Mouse (Mus musculus): ENCODE data around the gene Nkain2. TPM values are rescaled to one million over a fixed set of nuclear protein-coding genes. Genes with fewer than 3 reads are reported as not detected.
"Not testable (repeated sequence)": the region's sequence is repeated elsewhere in the genome, so short reads cannot be mapped to it uniquely, and the experiment has no call there.

Gene Nkain2
- polyA plus RNA-seq, 2 experiments from 2014 or later, result 0.34 TPM; not detected in 1

DNA sequence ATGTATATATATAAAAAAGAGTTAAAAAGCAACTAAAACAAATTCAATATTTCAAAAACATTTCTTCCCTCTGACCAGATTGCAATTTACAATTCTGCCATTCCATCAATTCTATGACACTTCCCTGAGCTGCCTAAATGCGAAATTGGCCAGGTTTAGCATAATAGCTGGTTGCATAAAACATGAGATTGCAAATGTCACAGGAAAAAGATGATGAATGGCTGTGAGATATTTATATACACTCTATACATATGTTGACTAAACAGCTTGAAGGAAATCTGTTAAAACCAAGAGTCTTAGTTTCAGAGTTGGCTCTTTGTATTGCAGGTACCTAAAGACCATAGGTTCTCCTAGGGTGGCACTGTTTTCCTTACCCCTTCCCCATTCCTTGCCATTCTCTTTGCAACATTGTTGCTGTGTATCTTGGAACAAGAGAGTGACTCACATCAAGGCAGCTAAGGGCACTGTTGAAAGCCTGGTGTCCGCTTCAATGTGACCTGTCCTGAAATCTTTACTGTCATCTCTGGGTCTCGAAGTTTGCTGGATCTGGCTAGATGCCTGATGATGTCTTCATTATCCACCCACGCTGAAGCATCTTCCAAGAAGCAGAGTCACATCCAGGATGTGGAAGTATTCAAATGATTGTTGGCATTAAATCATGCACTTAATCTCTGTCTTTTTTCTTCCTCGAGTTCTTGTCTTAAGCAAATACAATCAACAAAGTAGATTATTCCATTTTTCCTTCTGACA, 837.5 kb downstream of the Nkain2 start:
- ATAC-seq, result no peak

DNA sequence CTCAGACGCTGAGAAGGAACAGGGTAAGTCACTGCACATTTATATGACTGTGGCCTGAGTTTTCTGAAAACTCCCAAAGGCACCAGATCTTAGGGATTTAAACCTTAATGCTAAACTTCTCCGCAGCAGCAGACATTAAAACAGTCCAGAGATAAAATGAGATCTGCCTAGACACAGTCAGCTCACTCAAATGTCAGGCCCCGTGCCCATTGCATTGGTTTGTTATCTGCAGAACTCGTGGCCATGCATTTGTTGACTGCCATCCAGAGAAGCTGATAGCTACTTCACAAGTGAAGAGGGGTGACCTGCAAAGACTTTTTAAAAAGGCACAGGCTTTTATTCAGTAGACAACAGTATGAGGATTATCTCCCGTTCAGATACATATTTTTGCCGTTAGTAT, 838.2 kb downstream of the Nkain2 start:
- no peak for ATAC-seq

DNA sequence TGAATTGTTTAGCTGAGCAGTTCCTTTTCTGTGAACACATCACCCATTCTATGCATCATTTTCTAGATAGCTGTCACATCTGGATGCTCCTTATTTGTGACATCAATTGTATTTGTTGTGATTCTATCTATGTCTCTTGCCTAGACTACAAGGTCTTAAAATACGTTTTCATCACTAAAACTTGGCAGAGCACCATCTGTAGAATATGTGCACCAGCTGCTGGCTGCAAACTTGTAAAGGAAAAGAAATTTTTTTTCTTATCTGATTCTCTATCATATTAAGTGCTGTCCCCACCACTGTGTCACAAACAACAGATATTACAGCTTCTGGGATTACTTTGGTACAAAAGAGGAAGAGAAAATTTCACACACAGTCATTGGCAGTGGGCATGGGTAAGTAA, 860.3 kb downstream of the Nkain2 start:
- ATAC-seq, result no peak

DNA sequence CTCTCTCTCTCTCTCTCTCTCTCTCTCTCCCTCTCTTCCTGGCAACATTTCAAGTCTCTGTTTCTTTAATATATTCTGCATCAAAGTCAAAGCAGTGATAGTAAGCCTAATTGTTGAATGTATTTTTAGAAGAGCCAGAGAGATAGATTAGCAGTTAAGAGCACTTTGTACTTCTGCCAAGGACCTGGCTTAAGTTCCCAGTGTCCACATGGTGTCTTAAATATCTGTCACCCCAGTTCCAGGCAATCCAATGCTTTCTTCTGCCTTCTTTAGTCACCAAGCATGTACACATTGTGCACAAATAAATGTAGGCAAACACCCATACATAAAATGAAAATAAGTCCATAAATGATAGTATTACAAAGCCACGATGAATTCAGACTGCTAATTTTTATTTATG, 871.9 kb downstream of the Nkain2 start:
- no peak for ATAC-seq

DNA sequence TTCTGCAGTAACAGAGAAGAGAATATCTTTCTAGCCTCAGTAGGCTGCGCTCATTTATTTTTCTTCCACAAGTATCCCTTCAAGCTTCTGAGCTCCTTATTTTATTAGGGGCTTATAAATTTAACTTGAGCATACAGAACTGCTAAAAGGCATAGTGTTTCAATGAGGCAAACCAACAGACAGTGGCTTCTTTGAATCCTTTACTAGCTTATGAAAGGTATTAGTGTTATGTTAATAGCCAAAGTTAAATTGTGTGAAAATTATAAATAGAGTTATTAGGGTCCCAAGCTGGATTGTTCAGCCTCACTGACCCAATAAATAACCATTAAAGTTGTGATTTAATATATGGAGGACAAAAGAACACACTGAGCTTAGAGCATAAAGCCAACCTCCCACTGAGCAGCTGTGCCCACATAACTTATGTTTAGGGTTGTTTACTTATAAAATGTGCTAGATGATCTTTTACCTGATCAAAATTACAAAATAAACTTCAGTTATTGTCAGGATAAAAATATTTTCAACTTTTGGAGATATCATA, 889.0 kb downstream of the Nkain2 start:
- no peak for ATAC-seq

DNA sequence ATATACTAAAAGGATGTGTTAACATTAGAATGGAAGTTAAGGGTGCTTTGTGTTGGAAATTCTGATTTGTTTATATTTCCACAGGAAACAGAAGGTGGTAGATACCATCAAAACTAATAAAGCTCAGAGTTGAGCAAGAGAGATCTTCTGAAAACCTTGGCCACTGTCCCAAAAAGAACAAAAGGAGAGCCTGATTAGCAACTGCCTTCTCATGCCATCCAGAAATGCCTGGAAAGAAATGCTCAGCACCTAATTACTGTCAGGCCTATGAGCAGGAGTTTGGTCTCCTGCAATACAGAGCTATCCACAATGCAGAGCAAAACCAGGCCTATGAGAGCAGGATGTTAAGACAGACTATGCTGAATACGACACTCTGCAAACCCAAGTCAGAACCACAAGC, 897.1 kb downstream of the Nkain2 start:
- no peak for ATAC-seq

DNA sequence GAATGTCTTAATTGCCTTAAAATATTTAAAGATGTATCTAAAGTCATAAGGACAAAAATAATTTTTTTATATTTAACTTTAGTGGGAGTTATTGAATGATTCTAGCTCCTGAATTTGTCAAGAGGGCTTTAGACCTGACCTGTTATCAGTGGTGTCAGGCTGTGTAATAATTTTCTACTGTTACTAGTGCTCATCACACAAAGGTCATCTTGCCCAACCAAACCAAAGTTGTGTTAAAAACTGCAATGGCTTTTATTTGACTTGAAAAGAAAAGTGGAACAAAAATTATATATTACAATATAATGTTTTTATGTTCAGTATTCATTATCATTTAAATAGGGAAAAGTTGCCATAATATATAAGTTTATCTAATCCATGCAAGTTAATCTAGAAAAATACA, 911.9 kb downstream of the Nkain2 start:
- ATAC-seq, result no peak

DNA sequence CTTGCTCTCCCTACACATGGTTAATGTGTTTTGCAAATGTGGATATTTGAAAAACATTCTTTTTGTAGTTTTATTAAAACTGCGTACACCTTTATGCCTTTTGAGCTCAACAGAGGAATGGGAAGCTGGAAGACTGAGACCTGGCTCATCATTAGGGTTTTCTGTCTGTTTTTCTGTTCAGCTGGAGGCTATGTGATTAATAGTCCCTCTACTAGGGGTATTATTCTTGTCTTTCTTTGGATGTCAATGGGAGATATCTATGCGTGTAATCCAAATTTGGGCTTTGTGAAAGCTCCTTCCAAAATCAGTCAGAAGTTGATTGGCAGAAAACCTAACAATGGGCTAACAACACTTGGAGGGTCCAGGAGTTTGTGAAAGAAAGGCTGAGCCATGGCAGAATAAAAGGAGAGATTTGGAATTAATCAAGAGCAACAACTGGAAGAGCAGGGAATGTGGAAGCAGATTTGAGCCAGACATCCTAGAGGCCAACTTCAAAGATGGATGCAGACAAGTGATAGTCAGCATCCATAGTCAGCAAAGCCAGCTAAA, 943.0 kb downstream of the Nkain2 start:
- ATAC-seq, result no peak

DNA sequence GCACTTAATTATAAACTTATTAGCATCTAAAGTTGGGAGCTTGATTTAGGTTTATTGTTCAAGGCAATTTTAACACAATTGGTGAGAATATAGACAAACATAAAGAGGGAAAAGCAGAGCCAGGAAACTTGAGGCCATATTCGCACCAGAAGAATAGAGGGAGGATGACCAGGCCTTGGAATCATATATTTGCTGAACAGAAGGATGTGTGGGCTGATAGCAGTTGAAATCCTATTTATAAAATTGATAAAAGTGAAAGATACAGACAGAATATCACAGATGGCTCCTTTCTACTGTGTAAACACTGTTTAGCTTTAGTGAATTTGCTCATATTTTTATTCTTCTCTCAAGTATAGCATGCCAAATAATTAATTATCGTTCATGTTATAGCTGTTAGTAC, 958.3 kb downstream of the Nkain2 start:
- ATAC-seq, result no peak

DNA sequence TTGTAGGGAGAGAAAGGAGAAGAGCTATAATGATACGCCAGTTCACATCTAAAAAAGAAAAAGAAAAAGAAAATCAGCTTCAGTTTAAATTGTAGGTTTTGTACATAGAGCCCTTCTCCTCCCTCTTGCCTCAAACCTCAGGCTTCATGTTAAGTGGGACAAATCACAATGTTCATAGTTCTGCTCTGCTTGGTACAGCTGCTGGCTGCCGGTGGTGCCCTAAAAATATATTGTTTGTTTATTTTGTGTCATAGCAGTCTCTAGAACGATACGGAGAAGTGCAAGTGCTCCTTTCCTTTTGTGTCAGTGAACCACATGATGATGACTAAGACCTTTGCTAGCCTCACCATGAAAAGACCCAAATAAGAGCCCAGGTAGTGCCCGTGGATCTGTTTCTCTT, 962.6 kb downstream of the Nkain2 start:
- no peak for ATAC-seq

DNA sequence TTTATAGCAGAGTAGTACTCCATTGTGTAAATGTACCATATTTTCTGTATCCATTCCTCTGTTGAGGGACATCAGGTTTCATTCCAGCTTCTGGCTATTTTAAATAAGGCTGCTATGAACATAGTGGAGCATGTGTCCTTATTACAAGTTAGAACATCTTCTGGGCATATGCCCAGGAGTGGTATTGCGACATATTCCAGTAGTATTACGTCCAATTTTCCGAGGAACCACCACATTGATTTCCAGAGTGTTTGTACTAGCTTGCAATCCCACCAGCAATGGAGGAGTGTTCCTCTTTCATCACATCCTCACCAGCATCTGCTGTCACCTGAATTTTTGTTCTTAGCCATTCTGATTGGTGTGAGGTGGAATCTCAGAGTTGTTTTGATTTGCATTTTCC, 969.4 kb downstream of the Nkain2 start:
- not testable (repeated sequence) for ATAC-seq

DNA sequence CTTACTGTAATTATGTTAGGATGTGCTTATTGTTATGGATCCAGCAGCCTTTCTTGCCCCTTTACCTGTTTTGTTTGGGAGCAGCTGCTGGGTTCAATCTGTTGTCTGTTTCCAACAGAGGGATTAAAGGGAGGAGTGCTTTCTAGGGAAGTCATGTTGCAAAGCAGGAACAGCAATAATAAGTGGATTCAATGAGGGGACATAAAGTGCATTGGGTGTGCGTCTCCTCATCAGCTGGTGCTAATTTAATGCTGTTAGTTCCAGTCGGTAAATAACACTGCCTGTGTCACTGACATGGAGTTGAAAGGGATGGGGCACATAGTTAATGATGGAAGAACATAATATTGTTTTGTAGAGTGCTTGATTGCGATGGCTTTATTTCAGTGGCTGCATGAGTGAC, 982.8 kb downstream of the Nkain2 start:
- ATAC-seq, result no peak

DNA sequence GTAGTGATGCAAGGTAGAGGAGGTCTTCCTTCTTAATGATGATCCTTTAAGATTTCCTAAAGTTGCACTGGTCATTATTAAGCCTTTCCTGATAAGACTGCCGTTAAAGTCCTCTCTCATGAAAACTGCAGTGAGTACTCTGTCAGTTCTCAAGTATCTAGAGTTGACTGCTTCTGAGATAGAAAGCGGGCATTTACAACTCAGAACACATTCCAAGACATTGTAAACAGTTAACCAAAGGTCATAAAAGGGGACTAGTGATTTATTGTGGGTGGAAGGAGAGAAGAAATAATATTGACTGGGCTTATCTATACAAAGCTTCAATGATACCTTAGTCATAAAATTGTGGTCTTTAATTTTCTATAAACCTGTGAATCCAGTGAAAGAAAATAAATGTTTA, 990.8 kb downstream of the Nkain2 start:
- ATAC-seq, result no peak

DNA sequence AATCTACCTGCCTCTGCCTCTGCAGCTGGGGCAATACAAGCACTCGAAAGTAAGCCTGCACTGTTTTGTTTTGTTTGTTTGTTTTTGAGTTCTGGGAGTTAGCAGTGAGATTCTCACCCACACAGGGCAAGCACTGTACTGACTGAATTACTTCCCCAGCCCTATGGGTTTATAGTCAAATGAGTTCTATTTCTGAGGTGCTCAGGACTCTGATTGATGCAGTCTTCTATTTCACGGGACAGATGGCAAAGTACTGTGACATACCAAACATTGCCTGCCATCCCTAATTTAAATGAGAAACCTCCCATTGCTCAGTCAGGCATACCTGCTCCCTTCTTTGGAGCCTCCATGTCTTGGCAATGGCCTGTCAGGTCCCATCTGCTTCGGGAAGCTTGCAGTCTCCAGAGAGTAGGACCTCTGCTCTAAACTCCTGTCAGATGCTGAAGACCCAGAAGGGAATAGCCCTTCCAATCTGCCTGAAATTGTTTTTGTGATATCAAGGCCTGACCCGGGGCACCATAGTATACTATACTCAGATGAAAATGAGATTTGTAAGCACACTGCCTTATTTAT, 1016.9 kb downstream of the Nkain2 start:
- no peak for ATAC-seq

DNA sequence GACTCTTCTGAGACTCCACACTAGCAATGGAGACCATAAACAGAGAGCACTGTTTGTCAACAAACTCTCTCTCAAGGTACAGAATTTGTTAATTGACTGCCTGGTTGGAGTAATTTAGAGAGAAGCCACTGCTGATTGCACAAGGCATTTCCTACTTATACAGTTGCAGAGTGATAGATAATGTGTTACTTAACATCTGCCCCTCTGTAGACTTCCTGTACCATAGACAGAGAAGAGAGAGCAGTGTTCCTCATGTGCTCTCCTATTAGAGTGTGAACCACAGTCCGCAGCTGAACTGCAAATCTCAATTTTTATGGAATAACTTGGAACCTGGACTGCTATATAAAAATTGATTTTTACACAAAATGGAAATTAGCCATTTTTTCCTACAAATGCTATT, 1022.0 kb downstream of the Nkain2 start:
- no peak for ATAC-seq

DNA sequence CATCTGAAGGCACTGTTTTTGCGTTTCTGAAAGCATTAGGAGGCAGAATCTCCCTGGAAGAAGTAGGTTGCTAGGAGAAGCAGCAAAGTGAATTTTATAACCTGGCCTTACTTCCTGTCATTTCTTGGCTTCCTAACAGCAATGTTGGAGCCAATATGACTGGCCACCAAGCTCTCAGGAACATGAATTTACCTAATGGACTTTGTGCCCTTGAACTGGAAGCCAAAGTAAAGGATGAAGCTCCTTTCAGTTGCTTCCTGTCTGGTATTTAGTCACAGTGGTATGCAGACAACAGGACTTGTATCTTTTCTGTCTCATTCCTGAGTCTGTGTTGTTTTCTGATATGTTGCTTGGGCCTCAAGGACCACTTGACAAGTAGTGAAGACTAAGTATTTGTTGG, 1063.2 kb downstream of the Nkain2 start:
- no peak for ATAC-seq

DNA sequence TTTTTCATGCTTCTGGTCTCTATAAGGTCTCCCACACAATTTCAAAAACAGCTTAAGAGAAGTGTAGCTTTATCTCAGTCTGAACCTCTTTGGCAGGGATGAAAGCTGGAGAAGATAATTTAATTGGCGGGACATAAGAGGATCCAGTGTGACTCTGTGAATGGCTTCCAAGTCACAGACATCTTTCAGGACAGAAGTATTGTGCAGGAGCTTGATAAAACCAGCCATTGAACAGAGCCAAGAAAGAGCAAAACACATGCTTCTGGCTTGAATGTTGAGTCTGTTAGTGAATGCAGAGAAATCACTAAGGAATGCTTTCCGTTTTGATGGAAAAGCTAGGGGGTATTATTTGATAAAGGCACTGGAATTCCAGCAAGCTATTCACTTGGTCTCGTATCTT, 1077.7 kb downstream of the Nkain2 start:
- ATAC-seq, result no peak

DNA sequence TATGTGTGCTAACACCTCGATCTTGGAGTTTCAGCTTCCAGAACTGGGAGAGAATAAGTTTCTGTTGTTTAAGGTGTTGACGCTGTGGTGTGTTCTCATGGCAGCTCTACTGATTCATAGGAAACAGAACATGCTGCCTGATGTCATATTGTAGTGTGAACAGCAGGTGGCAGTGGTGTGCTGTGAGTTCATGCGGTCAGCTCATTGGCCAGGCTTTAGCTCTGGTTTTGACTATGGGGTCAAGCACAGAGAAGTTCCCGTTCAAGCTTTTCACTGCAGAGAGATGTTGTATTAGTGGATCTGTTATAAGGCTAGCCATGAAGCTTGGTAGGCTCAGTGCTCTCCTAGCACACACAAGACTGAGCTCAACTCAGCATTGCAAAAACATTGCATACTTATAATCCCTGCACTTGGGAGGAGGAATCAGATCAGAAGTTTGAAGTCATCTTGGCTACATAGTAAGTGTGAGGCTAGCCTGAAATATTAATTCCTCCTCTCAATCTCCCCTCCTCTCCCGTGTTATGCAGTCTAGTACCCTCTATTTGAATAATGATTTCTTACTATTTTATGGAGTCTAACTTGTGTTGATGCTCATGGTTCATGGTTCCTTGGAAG, 1147.7 kb downstream of the Nkain2 start:
- ATAC-seq, result no peak

DNA sequence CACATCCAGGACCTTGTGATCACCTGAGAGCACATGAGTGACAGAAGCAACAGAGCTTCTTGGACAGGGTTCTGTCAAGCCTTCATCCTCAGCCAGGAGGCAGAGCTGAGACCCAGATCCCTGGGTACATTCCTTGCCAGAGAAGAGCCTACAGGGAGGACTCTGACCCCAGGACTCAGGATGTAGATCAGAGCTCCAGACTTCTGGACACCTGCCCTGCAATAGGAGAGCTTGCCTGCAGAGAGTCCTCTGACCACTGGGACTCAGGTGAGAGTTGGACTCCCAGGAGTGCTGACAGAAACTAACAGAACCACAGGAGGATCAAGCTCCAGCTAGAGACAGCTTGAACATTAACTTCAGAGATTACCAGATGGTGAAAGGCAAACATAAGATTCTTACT, 1162.2 kb downstream of the Nkain2 start:
- ATAC-seq, result no peak

DNA sequence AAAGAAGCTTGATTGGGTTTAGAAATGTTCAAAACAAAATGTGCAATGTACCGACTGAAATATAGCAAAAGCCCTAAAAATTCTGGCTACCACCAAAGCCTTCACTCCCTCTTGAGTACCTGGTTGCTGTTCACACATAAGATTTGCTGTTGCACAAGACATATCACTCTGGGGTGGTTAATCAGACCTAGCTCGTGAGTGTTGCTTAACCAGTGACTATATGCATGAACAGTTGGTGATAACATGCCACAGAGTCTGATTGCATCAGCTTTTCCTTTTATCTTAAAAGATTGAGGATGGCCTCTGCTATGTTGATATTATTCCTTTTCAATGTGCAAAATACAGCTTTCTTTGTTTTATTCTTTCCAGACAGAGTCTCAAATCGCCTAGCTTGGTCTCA, 1243.0 kb downstream of the Nkain2 start:
- ATAC-seq, result no peak

DNA sequence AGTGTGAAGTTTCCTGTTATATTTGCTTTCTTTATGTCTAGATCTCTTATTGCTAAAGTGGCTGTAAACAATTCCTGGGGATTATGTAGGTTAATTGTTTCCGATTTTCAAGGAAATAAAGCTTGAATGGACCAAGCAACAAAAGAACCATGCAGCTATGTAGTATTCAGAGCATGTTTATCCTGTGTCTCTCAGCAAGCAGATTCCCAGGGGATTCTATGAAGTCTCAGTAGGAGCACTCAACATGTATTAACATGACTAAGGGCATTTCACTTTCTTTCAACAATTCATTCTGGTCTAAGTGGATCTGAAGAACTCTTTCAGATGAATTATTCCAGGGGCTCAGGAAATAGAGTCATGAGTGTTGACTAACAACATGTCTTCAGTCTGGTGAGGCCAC, 1244.2 kb downstream of the Nkain2 start:
- ATAC-seq, result no peak
